Mouse (Mus musculus): ENCODE measurements around the gene Ctsf. TPM values are rescaled to one million over a fixed set of nuclear protein-coding genes. Genes with fewer than 3 reads are reported as not detected.
A peak's percentile ranks its signal among the peaks of the same experiment; 100 is the strongest.

The Ctsf gene
- polyA plus RNA-seq, 1 experiment from 2014 or later = 79.4 TPM

DNA sequence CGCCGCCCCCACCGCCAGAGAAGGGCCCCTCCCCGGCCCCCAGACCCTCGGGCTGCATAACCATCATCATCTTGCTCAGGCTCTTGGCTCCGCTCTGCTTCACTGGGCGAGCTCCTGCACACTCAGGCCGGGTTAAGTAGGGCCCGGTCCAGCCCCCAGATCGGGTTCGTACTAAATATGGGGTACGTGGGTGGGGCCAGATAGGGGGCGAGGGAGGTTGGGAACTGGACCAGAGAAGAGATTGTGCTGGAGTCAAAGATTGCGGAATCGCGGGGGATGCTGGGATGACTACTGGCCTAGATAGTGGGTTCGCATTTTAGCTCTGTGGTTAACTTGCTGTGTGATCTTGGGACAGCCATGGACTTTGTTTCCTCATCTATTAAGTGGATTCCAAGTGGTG is 22.9 kb downstream of the Ctsf start, which contains the start of gene Actn3:
Gene Actn3, minus strand, starts transcription at position 125 of the 400 bp plus-strand sequence.
- CTCF ChIA-PET = interaction anchor here (1.5 kb wide), 1 partner anchor 30 kb away, joined by 4 read pairs; no protein-coding TSS in a partner anchor

DNA sequence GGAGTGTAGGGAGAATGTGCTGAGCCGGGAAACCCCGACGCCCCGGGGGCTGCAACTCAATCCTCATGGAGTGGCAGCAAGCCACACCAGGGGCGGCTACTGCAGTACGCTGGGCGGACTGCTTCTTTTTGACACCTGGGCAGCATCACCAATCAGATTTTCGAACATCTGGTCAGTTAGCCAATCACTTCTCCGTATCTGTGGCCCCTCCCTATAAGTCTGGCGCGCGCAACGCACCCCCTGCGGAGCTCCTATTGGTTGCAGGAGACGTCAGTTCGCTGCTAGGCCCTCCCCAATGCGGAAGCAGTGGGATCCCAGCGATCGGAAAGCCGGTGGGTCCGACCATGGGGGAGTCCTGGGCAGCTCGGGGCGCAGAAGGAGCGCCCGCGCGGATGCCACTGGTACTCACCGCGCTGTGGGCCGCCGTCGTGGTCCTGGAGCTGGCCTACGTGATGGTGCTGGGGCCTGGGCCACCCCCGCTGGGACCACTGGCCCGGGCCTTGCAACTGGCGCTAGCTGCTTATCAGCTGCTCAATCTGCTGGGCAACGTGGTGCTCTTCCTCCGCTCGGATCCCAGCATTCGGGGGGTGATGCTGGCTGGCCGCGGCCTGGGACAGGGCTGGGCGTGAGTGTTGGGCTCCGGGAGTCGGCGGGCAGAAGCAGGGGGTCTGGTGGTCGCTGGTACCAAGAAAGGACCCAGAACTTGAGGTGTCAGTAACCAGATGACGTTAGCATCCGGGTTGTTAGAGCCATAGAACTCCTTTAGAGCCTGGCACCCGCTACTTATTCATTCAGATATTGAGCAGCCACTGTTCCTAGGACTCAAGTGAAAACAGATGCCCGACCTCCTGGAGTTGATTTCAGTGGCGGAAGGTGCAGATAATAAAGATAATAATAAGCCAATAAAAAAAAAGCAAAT is 23.7 kb downstream of the Ctsf start, which contains the start of gene Zdhhc24:
Gene Zdhhc24, plus strand, starts transcription at position 264 of the 919 bp plus-strand sequence.
- POLR2A ChIA-PET = no interaction called here
- in situ Hi-C loops (cut with MboI; ENCODE audit: low pct_unique_long_range_greater_than_20kb) = no loop called here
- peak; percentile 87 for ATAC-seq
- peaks cover 13% of the 10 kb centered on the region for H3K27me3 ChIP-seq
- no peak for TF ChIP-seq CTCF (IDR thresholded peaks at IDR 0.05)
- DNase-seq (ENCODE audit: low read depth, low spot score) = peak; percentile 64
- CTCF ChIA-PET = interaction anchor here (1.5 kb wide), 1 partner anchor 31 kb away, joined by 4 read pairs; no protein-coding TSS in a partner anchor

More for the DNA sequence above, 22.9 kb downstream of the Ctsf start, which contains the start of gene Actn3:
- POLR2A ChIA-PET = no interaction called here
- no peak for TF ChIP-seq CTCF (IDR thresholded peaks at IDR 0.05)
- H3K27me3 ChIP-seq = peaks cover 18% of the 10 kb centered on the region
- no peak for DNase-seq (ENCODE audit: low read depth, low spot score)
- in situ Hi-C loops (cut with MboI; ENCODE audit: low pct_unique_long_range_greater_than_20kb) = no loop called here
- ATAC-seq = peak; percentile 13

DNA sequence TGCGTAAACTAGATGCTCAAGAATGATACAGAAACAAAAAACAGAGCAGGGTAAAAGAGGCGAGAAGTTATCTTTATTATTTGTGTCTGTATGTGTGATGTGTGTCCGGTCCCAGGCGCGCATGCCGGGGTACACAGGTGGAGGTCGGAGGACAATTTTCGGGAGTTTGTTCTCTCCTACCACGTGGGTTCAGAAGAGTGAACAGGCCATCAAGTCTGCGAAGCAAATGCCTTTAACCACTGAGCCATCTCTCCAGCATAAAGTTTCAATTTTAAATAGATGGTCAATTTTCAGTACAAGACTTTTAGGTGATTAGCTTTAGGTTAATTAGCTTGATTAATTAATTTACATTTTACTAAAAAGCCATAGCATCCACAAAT is 24.4 kb downstream of the Ctsf start:
- TF ChIP-seq CTCF (IDR thresholded peaks at IDR 0.05) = no peak
- CTCF ChIA-PET = no interaction called here
- in situ Hi-C loops (cut with MboI; ENCODE audit: low pct_unique_long_range_greater_than_20kb) = no loop called here

DNA sequence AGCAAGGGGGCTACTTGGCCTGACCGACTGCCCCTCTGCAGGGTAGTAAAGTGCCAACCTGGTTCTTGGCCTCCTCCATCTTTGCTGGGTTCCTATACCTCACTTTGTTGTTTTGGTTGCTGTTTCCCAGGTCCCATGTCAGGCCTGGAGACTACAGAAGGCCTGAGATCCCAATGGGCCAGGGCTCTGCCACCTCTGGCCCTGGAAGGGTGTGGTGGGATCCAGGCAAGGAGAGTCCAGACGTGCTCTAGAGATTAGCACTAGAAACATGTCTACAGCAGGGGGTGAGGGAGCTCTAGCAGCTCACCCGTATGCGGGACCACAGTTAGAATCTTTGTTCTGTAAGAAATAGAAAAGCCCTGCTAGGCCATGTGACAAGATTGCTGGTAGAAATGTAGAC is 29.0 kb downstream of the Ctsf start:
- CTCF ChIA-PET = no interaction called here

More for the DNA sequence above, 24.4 kb downstream of the Ctsf start:
- peaks cover 9% of the 10 kb centered on the region for H3K27me3 ChIP-seq
- POLR2A ChIA-PET = no interaction called here
- ATAC-seq = no peak
- DNase-seq (ENCODE audit: low read depth, low spot score) = no peak

DNA sequence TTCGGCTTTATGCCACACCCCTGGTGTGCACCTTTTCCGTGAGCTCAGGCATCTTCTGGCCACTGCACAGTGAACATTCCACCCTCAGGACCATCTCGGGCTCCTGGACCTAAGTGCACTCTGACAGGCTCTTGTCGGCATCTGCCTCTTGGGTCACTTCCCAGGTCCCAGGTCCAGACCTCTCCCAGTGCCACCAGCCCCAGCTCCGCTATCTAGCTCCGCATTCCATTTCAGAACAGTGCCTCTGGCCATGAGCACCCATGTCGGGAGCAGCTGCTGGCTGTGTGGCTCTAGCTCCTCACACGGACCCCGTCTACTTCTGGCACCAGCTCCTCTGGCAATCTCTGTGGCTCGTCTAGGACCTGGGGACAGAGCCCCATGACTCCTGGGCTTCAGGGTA is 34.9 kb downstream of the Ctsf start:
- POLR2A ChIA-PET = no interaction called here
- ATAC-seq (no peak), DNase-seq (ENCODE audit: low read depth, low spot score) (no peak)
- H3K27me3 ChIP-seq = no peaks in the 10 kb centered on the region
- in situ Hi-C loops (cut with MboI; ENCODE audit: low pct_unique_long_range_greater_than_20kb) = no loop called here
- no peak for TF ChIP-seq CTCF (IDR thresholded peaks at IDR 0.05)
- CTCF ChIA-PET = no interaction called here

More for the DNA sequence above, 29.0 kb downstream of the Ctsf start:
- ATAC-seq (no peak), DNase-seq (ENCODE audit: low read depth, low spot score) (no peak)
- no peaks in the 10 kb centered on the region for H3K27me3 ChIP-seq
- POLR2A ChIA-PET = interaction anchor here (0.6 kb wide), 1 partner anchor 45 kb away, joined by 3 read pairs; no protein-coding TSS in a partner anchor
- no peak for TF ChIP-seq CTCF (IDR thresholded peaks at IDR 0.05)
- in situ Hi-C loops (cut with MboI; ENCODE audit: low pct_unique_long_range_greater_than_20kb) = no loop called here

DNA sequence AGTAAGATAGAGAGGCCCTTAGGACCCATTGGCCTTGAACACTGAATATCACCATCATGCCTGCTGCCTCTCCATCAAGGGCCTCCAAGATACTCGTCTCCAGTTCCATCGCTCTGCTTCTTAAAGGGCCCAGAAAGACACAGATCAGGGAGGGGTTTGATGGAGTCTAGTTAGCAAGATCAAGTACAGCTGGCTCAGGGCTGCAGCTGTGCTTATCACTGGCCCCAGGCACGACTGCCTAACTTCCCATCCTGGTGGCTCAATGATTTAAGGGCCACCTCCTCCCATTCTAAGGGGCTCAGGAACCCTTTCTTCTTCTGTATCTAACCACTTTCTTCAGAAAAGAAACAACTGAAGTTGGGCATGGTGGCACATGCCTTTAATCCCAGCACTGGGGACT is 36.9 kb downstream of the Ctsf start:
- H3K27me3 ChIP-seq = no peaks in the 10 kb centered on the region
- ChIA-PET POLR2A (no interaction called here), CTCF (no interaction called here)
- no peak for ATAC-seq
- in situ Hi-C loops (cut with MboI; ENCODE audit: low pct_unique_long_range_greater_than_20kb) = no loop called here
- DNase-seq (ENCODE audit: low read depth, low spot score) = no peak
- no peak for TF ChIP-seq CTCF (IDR thresholded peaks at IDR 0.05)

DNA sequence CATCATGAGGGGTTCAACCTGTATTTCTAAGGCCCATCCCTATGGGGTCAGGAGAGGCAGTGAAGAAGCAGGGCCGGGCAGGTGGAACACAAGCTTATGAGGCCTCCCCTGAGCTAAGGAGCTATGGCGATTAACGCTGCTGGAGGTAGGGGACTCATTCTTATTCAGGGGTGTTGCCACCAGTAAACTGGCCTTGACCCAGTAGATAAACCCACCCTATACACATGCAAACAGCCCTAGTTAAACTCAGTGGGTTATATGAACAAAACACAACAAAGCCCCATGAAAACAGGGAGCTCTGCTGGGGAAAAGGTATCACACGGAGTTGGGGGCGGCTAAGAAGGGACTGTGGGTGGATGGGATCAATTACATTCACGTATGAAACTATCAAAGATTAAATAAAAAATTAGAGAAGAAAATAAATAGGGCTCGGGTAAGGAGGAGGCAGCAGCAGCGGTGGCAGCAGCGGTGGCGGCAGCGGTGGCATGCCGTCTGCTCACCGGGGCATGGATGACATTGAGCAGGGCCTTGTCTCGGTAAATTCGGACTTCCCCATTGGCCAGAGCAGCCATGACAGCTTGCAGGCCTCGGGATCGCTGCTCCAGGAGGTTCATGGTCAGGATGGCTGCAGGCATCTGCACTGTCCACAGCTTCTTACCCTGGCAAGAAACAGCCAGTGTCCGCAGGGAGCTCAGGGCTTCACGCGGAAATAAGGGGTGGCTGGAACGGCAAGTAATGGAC is 42.0 kb downstream of the Ctsf start:
- in situ Hi-C loops (cut with MboI; ENCODE audit: low pct_unique_long_range_greater_than_20kb) = no loop called here
- DNase-seq (ENCODE audit: low read depth, low spot score) (no peak), ATAC-seq (no peak)
- TF ChIP-seq CTCF (IDR thresholded peaks at IDR 0.05) = no peak
- ChIA-PET CTCF (no interaction called here), POLR2A (interaction anchor here (1.2 kb wide), 1 partner anchor 10 kb away, joined by 5 read pairs; no protein-coding TSS in a partner anchor)
- H3K27me3 ChIP-seq = no peaks in the 10 kb centered on the region

DNA sequence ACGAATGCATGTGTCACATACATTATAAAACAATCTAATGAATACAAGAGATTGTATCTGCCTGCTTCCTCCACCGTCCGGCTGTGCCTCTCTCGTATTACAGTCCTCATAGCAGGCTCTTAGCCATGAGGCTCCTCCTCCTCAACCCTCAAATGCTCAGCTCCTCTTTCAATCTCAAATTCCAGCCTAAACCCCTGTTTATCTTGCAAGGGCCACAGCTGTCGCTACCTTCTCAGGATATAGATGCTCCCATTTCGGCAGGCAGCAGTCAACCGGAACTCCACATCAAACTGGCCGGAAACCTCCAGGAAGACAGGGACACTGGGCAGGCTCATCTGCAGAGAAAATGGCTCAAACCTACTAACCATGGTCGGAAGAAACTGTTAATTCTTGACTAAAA is 44.0 kb downstream of the Ctsf start:
- ChIA-PET CTCF (interaction anchor here (1.1 kb wide), 1 partner anchor 16 kb away, joined by 3 read pairs; no protein-coding TSS in a partner anchor), POLR2A (no interaction called here)
- TF ChIP-seq CTCF (IDR thresholded peaks at IDR 0.05) = no peak
- H3K27me3 ChIP-seq = no peaks in the 10 kb centered on the region
- DNase-seq (ENCODE audit: low read depth, low spot score) (no peak), ATAC-seq (no peak)
- in situ Hi-C loops (cut with MboI; ENCODE audit: low pct_unique_long_range_greater_than_20kb) = no loop called here

DNA sequence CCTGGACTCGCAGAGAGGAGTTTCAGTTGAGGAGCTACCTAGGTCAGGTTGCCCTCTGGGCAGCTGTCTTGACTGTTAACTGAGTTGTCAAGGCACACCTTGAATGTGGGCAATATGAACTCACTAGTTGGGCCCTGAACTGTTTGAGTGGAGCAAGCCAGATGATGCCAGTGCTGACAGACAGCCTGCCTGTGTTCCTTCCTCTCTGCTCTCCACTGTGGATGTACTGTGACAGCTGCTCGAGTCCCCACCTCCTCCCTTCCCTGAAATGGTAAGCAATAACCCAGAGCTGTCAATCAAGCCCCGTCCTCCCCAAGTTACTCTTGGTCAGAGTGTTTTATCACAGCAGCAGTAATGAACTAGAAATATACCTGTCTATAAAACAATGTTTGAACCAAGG is 45.0 kb downstream of the Ctsf start:
- in situ Hi-C loops (cut with MboI; ENCODE audit: low pct_unique_long_range_greater_than_20kb) = no loop called here
- DNase-seq (ENCODE audit: low read depth, low spot score) (no peak), ATAC-seq (no peak)
- ChIA-PET POLR2A (no interaction called here), CTCF (interaction anchor here (1.3 kb wide), 1 partner anchor 12 kb away, joined by 3 read pairs; no protein-coding TSS in a partner anchor)
- H3K27me3 ChIP-seq = no peaks in the 10 kb centered on the region
- no peak for TF ChIP-seq CTCF (IDR thresholded peaks at IDR 0.05)

DNA sequence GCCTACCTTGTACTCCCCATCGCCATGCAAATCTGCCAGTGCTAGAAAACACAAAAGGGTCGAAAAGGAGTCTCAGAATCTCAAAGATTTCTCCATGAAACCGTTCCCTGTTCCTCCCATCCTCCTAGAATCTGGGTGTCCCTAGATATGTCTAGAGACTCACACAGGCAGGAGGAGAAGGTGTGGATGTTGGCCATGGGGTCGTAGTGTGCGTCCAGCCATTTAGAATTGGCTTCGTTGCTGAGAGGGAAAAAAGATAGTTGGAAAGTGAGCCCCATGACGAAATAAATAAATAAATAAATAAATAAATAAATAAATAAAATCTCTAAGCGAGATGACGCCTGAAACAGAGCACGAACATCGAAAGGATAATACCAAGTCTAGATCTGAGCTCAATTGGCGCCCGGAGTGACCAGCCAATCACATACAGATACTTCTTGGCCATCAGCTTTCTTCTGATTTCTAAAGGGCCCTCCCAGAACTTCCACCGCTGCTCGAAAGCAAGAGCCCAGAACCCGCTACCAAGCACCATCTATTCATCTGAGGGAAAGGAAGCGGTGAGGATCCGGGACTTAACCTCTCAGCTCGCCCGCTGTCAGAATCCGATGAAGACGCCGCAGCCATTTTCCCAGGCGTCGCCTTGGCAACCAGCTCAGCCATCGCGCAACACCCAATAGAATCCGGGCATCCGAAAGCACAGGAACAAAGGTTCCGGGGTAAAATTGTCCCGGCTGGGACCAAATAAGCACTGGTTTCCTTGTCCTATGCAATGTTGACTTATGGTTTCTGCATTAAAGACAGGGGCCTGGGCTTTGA is 51.3 kb downstream of the Ctsf start, which contains the start of gene Bbs1:
Gene Bbs1, minus strand, starts transcription at position 650 of the 816 bp plus-strand sequence.
- ATAC-seq = no peak
- TF ChIP-seq CTCF (IDR thresholded peaks at IDR 0.05) = no peak

More for the DNA sequence above, 51.3 kb downstream of the Ctsf start, which contains the start of gene Bbs1:
- in situ Hi-C loops (cut with MboI; ENCODE audit: low pct_unique_long_range_greater_than_20kb) = loop anchor here (5.0 kb wide), 1 partner anchor 149 kb away; the partner anchor contains the start of gene Rbm4b
- ChIA-PET CTCF (interaction anchor here (1.3 to 2.4 kb wide), 2 partner anchors 10 to 22 kb away, joined by 3 to 8 read pairs; partner anchors contain the start of gene Dpp3), POLR2A (interaction anchor here (0.6 kb wide), 1 partner anchor 893 kb away, joined by 3 read pairs; no protein-coding TSS in a partner anchor)
- no peaks in the 10 kb centered on the region for H3K27me3 ChIP-seq
- DNase-seq (ENCODE audit: low read depth, low spot score) = peak; percentile 48
